Mouse (Mus musculus) ES-Bruce4 (cell line): Measurements from ENCODE around the gene Hoxb3.

Source experiments
- CTCF ChIP-seq: IDR thresholded peaks from one replicate; pipeline ENCODE4 v1.8.1; 2011; ENCODE audit warnings: low read depth, low read length
- EP300 ChIP-seq: IDR thresholded peaks from 2 replicates; pipeline ENCODE4 v1.6.1; 2011; ENCODE audit warnings: low read depth, low read length; ENCODE audit not compliant: insufficient read depth
- POLR2A ChIP-seq: IDR thresholded peaks from one replicate; pipeline ENCODE4 v1.8.1; 2011; ENCODE audit warnings: low read length; ENCODE audit not compliant: insufficient read depth

GRCm38 (mm10) chr11:96367141-96367540 lies 44.0 kb downstream of the Hoxb3 start:
- TF ChIP-seq POLR2A (no peak), CTCF (no peak), EP300 (no peak)
